Mouse (Mus musculus) testis, adult 2 months (tissue): ENCODE data around the gene Polr2a. TPM values are rescaled to one million over a fixed set of nuclear protein-coding genes. Genes with fewer than 3 reads are reported as not detected.

Experiments used
- H3K27ac ChIP-seq: fragments of 200-500 bp; 2 replicates; pipeline ENCODE4 v1.5.1; 2012; ENCODE audit warnings: low read depth, low read length; ENCODE audit not compliant: control insufficient read depth, insufficient read depth
- H3K27me3 ChIP-seq: fragments of 200-500 bp; 2 replicates; pipeline ENCODE4 v1.6.1; 2012; ENCODE audit warnings: mild to moderate bottlenecking, low read length, moderate library complexity; ENCODE audit not compliant: control insufficient read depth, insufficient read depth
- H3K36me3 ChIP-seq: fragments of 200-500 bp; 2 replicates; pipeline ENCODE4 v1.6.1; 2012; ENCODE audit warnings: mild to moderate bottlenecking, low read length; ENCODE audit not compliant: control insufficient read depth, insufficient read depth
- H3K4me1 ChIP-seq: fragments of 200-500 bp; 2 replicates; pipeline ENCODE4 v1.6.1; 2012; ENCODE audit warnings: low read length; ENCODE audit not compliant: control insufficient read depth, insufficient read depth
- H3K4me3 ChIP-seq: fragments of 200-500 bp; 2 replicates; pipeline ENCODE4 v1.5.1; 2012; ENCODE audit warnings: low read depth, mild to moderate bottlenecking, low read length, moderate library complexity, mixed read lengths; ENCODE audit not compliant: control insufficient read depth
- CTCF ChIP-seq: fragments of 200-500 bp; IDR thresholded peaks from 2 replicates; pipeline ENCODE4 v1.5.1; 2012; ENCODE audit warnings: low read depth, mild to moderate bottlenecking, inconsistent platforms, low read length, moderate library complexity; ENCODE audit not compliant: control insufficient read depth, insufficient read depth, insufficient replicate concordance
- POLR2A ChIP-seq: fragments of 200-500 bp; IDR thresholded peaks from 2 replicates; pipeline ENCODE4 v1.6.1; 2012; ENCODE audit warnings: low read depth, mild to moderate bottlenecking, inconsistent platforms, low read length, moderate library complexity; ENCODE audit not compliant: control insufficient read depth
- polyA plus RNA-seq: library from polyadenylated mRNA; depleted of rRNA; stranded (reverse); fragments of >200 nt; gene quantifications from 2 replicates; pipeline ENCODE4 v1.2.3, GENCODE M21; 2012

The Polr2a gene
- polyA plus RNA-seq, 1 experiment: 75.8 TPM

GRCm38 (mm10) chr11:69802648-69803105 is 44.2 kb upstream of the Polr2a start:
- Histone ChIP-seq H3K27ac (no peak overlapping the region), H3K4me1 (peaks cover 46% of the 10 kb centered on the region), H3K36me3 (no peaks in the 10 kb centered on the region), H3K4me3 (peak overlapping the region; percentile 86), H3K27me3 (no peaks in the 10 kb centered on the region)
- TF ChIP-seq CTCF (no peak), POLR2A (no peak)

- Histone ChIP-seq H3K4me1 (peaks cover 46% of the 10 kb centered on the region), H3K27me3 (no peaks in the 10 kb centered on the region), H3K27ac (no peak within 1 kb of the TSS), H3K36me3 (no peaks in the 10 kb centered on the region), H3K4me3 (peak within 1 kb of the TSS; percentile 86)
- TF ChIP-seq POLR2A (no peak), CTCF (no peak)
These were observed 43.0 kb upstream of the Polr2a start, which contains the start of gene Fgf11 for GRCm38 (mm10) chr11:69801379-69801977. Gene Fgf11, minus strand, starts transcription at chr11:69801857.

- H3K4me1 ChIP-seq: peaks cover 47% of the 10 kb centered on the region
- H3K27ac ChIP-seq: no peak overlapping the region
- H3K36me3 ChIP-seq: no peaks in the 10 kb centered on the region
- no peaks in the 10 kb centered on the region for H3K27me3 ChIP-seq
- TF ChIP-seq POLR2A (no peak), CTCF (no peak)
- H3K4me3 ChIP-seq: peak overlapping the region; percentile 86
These were observed 42.2 kb upstream of the Polr2a start for GRCm38 (mm10) chr11:69800392-69801197.

DNA sequence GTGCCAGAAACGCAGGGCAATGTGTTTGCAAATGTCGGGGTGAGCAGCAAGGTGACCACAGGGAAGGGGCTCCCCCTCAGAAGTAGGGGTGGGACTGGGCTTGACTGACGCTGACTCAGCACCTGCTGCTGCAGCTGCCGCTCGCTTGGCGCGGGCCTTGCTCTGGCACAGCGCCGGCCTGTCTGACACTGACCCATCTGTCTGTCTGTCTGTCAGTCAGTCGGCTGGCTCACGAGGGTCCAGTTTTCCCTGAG is 41.6 kb upstream of the Polr2a start:
- TF ChIP-seq CTCF (no peak), POLR2A (no peak)
- Histone ChIP-seq H3K27ac (no peak overlapping the region), H3K4me3 (peak overlapping the region; percentile 86), H3K27me3 (no peaks in the 10 kb centered on the region), H3K36me3 (no peaks in the 10 kb centered on the region), H3K4me1 (peaks cover 46% of the 10 kb centered on the region)

- Histone ChIP-seq H3K4me1 (peaks cover 41% of the 10 kb centered on the region), H3K27ac (no peak overlapping the region), H3K36me3 (no peaks in the 10 kb centered on the region), H3K4me3 (no peak overlapping the region), H3K27me3 (no peaks in the 10 kb centered on the region)
- TF ChIP-seq POLR2A (no peak), CTCF (no peak)
These were observed 41.1 kb upstream of the Polr2a start for GRCm38 (mm10) chr11:69799394-69800137.

DNA sequence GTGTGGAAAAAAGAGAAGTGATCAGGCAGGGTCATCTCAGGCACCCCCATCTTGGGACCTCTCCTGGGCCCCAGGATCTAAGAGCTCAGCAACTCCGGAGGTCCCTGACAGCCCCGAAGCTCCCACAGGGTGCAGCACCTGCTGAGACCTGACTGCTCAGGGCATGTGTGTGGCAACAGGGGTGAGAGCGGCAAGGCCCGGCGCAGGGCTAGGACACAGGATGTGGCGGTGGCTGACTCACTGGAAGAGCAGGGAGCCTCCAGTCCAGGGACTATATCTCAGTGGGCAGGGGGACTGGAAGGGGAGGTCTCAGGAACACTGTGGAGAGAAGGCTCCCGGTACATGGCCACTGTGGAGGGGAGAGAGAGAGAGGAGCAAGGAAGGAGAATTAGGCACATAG is 39.5 kb upstream of the Polr2a start:
- no peaks in the 10 kb centered on the region for H3K27me3 ChIP-seq
- H3K4me3 ChIP-seq: no peak overlapping the region
- peaks cover 26% of the 10 kb centered on the region for H3K4me1 ChIP-seq
- TF ChIP-seq CTCF (no peak), POLR2A (no peak)
- H3K36me3 ChIP-seq: no peaks in the 10 kb centered on the region
- H3K27ac ChIP-seq: no peak overlapping the region

DNA sequence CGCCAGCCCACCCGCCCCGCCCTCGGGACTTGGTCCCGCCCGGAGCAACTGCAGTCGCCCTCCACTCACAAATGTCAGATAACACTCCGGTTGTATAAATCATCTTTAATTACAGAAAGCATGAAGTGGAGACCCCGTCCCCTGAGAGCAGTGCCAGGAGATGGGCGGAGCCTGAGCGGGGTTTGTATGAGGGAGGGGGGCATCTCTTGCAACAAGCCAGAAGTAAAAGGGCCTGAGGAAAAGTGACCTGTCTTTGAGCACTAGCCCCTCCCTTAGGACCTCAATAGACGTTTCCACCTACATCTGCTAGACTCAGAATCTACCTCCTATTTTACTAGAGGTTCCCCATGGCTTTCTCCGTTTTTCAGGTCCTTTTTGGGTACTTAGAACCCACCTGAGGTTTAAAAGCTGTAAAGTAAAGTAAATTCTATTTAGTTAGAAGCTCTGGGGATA is 37.6 kb upstream of the Polr2a start:
- Histone ChIP-seq H3K27me3 (no peaks in the 10 kb centered on the region), H3K4me1 (peaks cover 12% of the 10 kb centered on the region), H3K36me3 (no peaks in the 10 kb centered on the region), H3K4me3 (peak overlapping the region; percentile 84; the same call in 1 of the 2 replicates), H3K27ac (no peak overlapping the region)
- TF ChIP-seq CTCF: no peak
- no peak for TF ChIP-seq POLR2A
